Comparison of ENCODE assay signal across 15 mouse cellular contexts in the genomic region with DNA sequence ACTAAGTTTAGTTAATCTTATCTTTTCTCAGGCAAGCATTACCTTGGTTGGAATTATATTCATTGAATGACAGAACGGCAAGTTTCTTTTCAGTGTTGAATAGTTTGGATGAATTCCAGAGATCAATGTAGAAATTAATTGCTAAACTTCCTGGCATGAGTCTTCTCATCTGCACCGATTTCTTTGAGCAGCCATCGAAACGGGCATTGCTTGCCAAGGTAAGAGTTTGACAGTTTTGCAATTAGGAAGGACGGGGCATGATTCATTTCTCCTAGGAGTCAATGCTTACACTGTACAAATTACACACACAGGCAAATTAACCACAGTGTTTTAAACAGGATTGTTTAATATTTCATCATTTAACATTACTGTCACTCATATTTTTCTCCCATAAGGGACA.
"Had no signal": no experiment of that assay in that cellular context is flagged by ENCODE, and none has a peak within 500 bp of the region (broad histone marks: within the 10 kb centered on the region; RNA-seq: fewer than 3 reads in every experiment).

No protein-coding gene starts in this region.

- H3K27me3 ChIP-seq: liver, embryonic 13.5 days; lung, embryonic 15.5 days; megakaryocyte, embryonic 14.5 days; midbrain, embryonic 15.5 days had no signal

- ATAC-seq: liver, postnatal 0 days; midbrain, embryonic 15.5 days had no signal

- H3K4me3 ChIP-seq: left cerebral cortex, adult 2 months; limb, embryonic 10.5 days; liver, embryonic 13.5 days; lung, embryonic 15.5 days; megakaryocyte, embryonic 14.5 days; midbrain, embryonic 15.5 days had no signal

- DNase-seq: kidney, adult 8-10 months; kidney, postnatal 25 days; liver, embryonic 13.5 days; liver, postnatal 0 days; lung, postnatal 14 days; right cerebral cortex, adult 18-20 months; right cerebral cortex, postnatal 25 days; thymus, postnatal 4 days had no signal

- H3K36me3 ChIP-seq: limb, embryonic 10.5 days; liver, embryonic 13.5 days; lung, embryonic 15.5 days; midbrain, embryonic 15.5 days had no signal

- H3K27ac ChIP-seq: left cerebral cortex, adult 2 months; limb, embryonic 10.5 days; liver, embryonic 13.5 days; lung, embryonic 15.5 days; macrophage; midbrain, embryonic 15.5 days; stomach, postnatal 0 days had no signal

- H3K9ac ChIP-seq: liver, embryonic 13.5 days; liver, postnatal 0 days; lung, embryonic 15.5 days; midbrain, embryonic 15.5 days had no signal

- H3K4me2 ChIP-seq: liver, embryonic 13.5 days; lung, embryonic 15.5 days; midbrain, embryonic 15.5 days had no signal

- H3K4me1 ChIP-seq: limb, embryonic 10.5 days; liver, embryonic 13.5 days; lung, embryonic 15.5 days; megakaryocyte, embryonic 14.5 days; midbrain, embryonic 15.5 days had no signal

- H3K9me3 ChIP-seq: limb, embryonic 10.5 days; liver, embryonic 13.5 days; lung, embryonic 15.5 days; megakaryocyte, embryonic 14.5 days; midbrain, embryonic 15.5 days had no signal
